Mouse (Mus musculus) liver, embryonic 11.5 days (tissue): Measurements from ENCODE around the gene L1cam. TPM values are rescaled to one million over a fixed set of nuclear protein-coding genes. Genes with fewer than 3 reads are reported as not detected.

Experiments
- ATAC-seq: fragments of 200-750 bp; cut with Nextera tagmentation; replicated peaks from 2 replicates; pipeline ENCODE4 v1.8.0; 2017; ENCODE audit warnings: moderate number of reproducible peaks, mild to moderate bottlenecking, moderate TSS enrichment, moderate library complexity; ENCODE audit not compliant: low FRiP score
- DNase-seq: peaks from one replicate; pipeline ENCODE4 v3.0.0-alpha.2; 2017; ENCODE audit warnings: low spot score
- H3K27ac ChIP-seq: fragments of 300-500 bp; sonication (generic); 2 replicates; pipeline ENCODE4 v1.5.1; 2014; ENCODE audit warnings: mild to moderate bottlenecking, low read depth, low read length, control low read depth
- H3K27me3 ChIP-seq: fragments of 300-500 bp; sonication (generic); replicated peaks from 2 replicates; pipeline ENCODE4 v1.6.1; 2014; ENCODE audit warnings: low read length, mixed read lengths; ENCODE audit not compliant: control insufficient read depth, insufficient read depth
- H3K36me3 ChIP-seq: fragments of 300-500 bp; sonication (generic); 2 replicates; pipeline ENCODE4 v1.6.1; 2014; ENCODE audit warnings: mild to moderate bottlenecking, low read length, moderate library complexity, mixed read lengths; ENCODE audit not compliant: control insufficient read depth, insufficient read depth
- H3K4me1 ChIP-seq: fragments of 300-500 bp; sonication (generic); replicated peaks from 2 replicates; pipeline ENCODE4 v1.6.1; 2014; ENCODE audit warnings: low read length, mixed read lengths; ENCODE audit not compliant: control insufficient read depth, insufficient read depth
- H3K4me2 ChIP-seq: fragments of 300-500 bp; sonication (generic); 2 replicates; pipeline ENCODE4 v1.6.1; 2014; ENCODE audit warnings: mild to moderate bottlenecking, control low read depth, moderate library complexity
- H3K4me3 ChIP-seq: fragments of 300-500 bp; sonication (generic); 2 replicates; pipeline ENCODE4 v1.5.1; 2014; ENCODE audit warnings: low read depth, low read length, control low read depth
- H3K9ac ChIP-seq: fragments of 300-500 bp; sonication (generic); 2 replicates; pipeline ENCODE4 v1.6.1; 2014; ENCODE audit warnings: low read depth, low read length, control low read depth
- H3K9me3 ChIP-seq: fragments of 300-500 bp; sonication (generic); 2 replicates; pipeline ENCODE4 v1.6.1; 2016; ENCODE audit warnings: low read length, inconsistent platforms, mixed read lengths; ENCODE audit not compliant: control insufficient read depth
- WGBS: fragments of 180-500 bp; shearing (Covaris S2); extraction: QIAGEN DNeasy Blood & Tissue Kit; methylation state at CpG from one replicate; pipeline ENCODE4 v1.1.7; 2014; 5-methylcytosine and 5-hydroxymethylcytosine counted together
- polyA plus RNA-seq: library from polyadenylated mRNA; unstranded; fragments of >200 nt; fragmentation: Nextera tagmentation; extraction: Ambion mirVana; gene quantifications from 2 replicates; pipeline ENCODE4 v1.2.1, GENCODE M21; 2014

The L1cam gene
- polyA plus RNA-seq, 1 experiment from 2014 or later = 0.95 TPM

DNA sequence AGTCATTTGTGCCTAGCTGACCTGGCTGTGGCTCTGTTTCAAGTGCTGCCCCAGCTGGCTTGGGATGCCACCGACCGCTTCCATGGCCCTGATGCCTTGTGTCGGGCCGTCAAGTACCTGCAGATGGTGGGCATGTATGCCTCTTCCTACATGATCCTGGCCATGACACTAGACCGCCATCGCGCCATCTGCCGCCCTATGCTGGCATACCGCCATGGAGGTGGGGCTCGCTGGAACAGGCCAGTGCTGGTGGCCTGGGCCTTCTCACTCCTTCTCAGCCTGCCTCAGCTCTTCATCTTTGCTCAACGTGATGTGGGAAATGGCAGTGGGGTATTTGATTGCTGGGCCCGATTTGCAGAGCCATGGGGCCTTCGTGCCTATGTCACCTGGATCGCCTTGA, 3.1 kb downstream of the L1cam start:
- 82% methylated on average over 14 of the region's 14 CpGs for WGBS
- DNase-seq (no peak), ATAC-seq (no peak)
- peaks cover 3% of the 10 kb centered on the region for H3K27me3 ChIP-seq
- no peaks in the 10 kb centered on the region for H3K4me1 ChIP-seq
- H3K9me3 ChIP-seq = no peaks in the 10 kb centered on the region
- no peak overlapping the region for H3K27ac ChIP-seq
- H3K4me3 ChIP-seq = no peak overlapping the region
- no peaks in the 10 kb centered on the region for H3K36me3 ChIP-seq
- H3K9ac ChIP-seq = no peak overlapping the region
- no peak overlapping the region for H3K4me2 ChIP-seq

GRCm38 (mm10) chrX:73891551-73892152, 4.3 kb downstream of the L1cam start, which contains the start of gene Avpr2:
TSS of gene Avpr2 (plus strand) at chrX:73892102.
- 69% methylated on average over 6 of the region's 6 CpGs for WGBS
- Histone ChIP-seq H3K27me3 (peaks cover 3% of the 10 kb centered on the region), H3K27ac (no peak within 1 kb of the TSS), H3K4me3 (no peak within 1 kb of the TSS), H3K9ac (no peak within 1 kb of the TSS), H3K4me2 (no peak within 1 kb of the TSS), H3K36me3 (no peaks in the 10 kb centered on the region), H3K9me3 (no peaks in the 10 kb centered on the region), H3K4me1 (no peaks in the 10 kb centered on the region)
- DNase-seq (no peak), ATAC-seq (no peak)

GRCm38 (mm10) chrX:73881463-73881862, 14.4 kb downstream of the L1cam start:
- WGBS = 25% methylated on average over 6 of the region's 6 CpGs
- H3K4me1 ChIP-seq = no peaks in the 10 kb centered on the region
- H3K9me3 ChIP-seq = no peaks in the 10 kb centered on the region
- DNase-seq (no peak), ATAC-seq (no peak)
- no peak overlapping the region for H3K9ac ChIP-seq
- no peaks in the 10 kb centered on the region for H3K36me3 ChIP-seq
- H3K4me2 ChIP-seq = no peak overlapping the region
- H3K27ac ChIP-seq = no peak overlapping the region
- peaks cover 34% of the 10 kb centered on the region for H3K27me3 ChIP-seq
- no peak overlapping the region for H3K4me3 ChIP-seq

DNA sequence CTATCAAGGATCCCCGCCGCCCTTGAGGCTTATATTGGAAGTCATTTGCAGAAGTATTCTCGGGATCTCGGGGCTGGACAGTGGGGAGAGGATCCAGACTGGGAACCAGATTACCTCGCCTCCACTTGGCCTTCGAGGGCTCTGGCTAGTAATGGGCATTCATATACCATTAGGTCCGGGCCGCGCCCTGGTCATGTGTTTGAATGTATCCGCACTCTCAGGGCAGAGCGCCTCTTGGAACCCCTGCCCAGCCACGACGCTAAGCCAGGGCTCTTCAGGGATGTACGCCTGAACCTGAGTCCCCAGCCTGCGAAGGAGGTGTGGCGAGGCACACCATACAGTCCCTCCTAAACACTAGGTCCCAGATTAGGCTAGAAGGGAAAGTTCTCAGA, 14.9 kb downstream of the L1cam start:
- peak overlapping the region; percentile 62 for H3K4me2 ChIP-seq
- no peak for ATAC-seq
- no peaks in the 10 kb centered on the region for H3K36me3 ChIP-seq
- H3K27me3 ChIP-seq = peaks cover 38% of the 10 kb centered on the region
- 17% methylated on average over 16 of the region's 16 CpGs for WGBS
- no peak for DNase-seq
- H3K4me1 ChIP-seq = no peaks in the 10 kb centered on the region
- H3K27ac ChIP-seq = no peak overlapping the region
- H3K9ac ChIP-seq = no peak overlapping the region
- peak overlapping the region; percentile 40; the same call in 1 of the 2 replicates for H3K4me3 ChIP-seq
- H3K9me3 ChIP-seq = no peaks in the 10 kb centered on the region

DNA sequence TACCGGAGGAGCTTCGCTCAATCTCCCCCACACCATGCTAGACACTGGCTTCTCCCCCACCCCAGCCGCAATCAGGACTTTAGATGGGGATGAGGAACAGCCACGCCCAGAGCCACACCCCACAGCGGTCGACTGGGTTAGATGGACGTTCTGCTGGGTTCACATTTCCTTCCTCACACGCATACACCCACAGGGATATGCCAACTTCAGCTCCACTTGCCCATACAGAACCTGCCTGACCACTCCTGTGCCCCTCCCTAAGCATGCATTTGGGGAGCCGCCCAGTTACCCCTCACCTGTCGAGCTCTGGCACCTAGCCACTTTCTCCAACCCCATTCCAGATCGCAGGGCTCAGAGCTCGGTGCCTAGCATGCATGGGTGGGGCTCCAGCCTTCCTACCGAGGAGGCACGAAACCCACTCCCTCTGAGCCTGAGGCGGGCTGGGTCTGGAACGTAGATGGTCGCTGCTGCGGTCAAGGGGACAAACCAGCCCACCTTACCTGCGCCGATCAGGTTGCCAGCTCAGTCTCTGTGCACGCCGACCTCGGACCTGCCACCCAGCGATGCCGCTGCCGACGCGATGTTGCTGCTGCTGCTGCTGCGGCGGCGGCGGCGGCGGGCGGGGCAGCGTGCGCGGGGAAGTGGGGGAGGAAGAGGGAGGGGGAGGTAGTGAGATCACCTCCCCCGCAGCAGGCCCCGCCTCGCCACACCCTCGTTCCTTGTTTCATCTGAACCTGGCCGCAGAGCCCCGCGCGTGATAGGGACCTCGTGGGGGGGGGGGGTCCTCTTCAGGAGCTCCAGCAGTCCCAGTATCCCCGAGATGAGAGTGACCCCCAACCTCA, 15.5 kb downstream of the L1cam start:
- peak overlapping the region; percentile 40 for H3K4me3 ChIP-seq
- DNase-seq (peak; percentile 39), ATAC-seq (no peak)
- H3K36me3 ChIP-seq = no peaks in the 10 kb centered on the region
- no peaks in the 10 kb centered on the region for H3K9me3 ChIP-seq
- no peak overlapping the region for H3K27ac ChIP-seq
- no peaks in the 10 kb centered on the region for H3K4me1 ChIP-seq
- H3K27me3 ChIP-seq = peaks cover 38% of the 10 kb centered on the region
- H3K9ac ChIP-seq = no peak overlapping the region
- peak overlapping the region; percentile 62 for H3K4me2 ChIP-seq
- 13% methylated on average over 44 of the region's 48 CpGs for WGBS

DNA sequence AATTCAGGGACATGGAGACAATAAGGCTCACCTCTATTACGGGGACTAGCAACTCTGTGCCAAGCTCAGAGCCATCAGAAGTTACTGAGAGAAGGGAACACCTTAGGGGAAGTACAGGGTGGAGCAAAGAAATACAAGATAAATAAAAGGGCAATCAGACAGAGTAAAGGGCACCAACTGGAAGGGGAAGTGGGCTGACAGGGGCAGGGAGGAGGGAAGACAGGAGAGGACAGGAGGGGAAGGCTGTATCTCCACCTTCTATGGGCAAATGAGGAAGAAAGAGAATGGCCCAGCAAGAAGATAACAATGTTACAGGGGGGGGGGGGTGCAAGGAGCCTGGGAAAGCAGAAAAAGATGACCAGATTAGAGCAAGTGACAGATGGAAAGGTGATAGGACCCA, 18.9 kb downstream of the L1cam start:
- ATAC-seq = no peak
- H3K27me3 ChIP-seq = peaks cover 36% of the 10 kb centered on the region

DNA sequence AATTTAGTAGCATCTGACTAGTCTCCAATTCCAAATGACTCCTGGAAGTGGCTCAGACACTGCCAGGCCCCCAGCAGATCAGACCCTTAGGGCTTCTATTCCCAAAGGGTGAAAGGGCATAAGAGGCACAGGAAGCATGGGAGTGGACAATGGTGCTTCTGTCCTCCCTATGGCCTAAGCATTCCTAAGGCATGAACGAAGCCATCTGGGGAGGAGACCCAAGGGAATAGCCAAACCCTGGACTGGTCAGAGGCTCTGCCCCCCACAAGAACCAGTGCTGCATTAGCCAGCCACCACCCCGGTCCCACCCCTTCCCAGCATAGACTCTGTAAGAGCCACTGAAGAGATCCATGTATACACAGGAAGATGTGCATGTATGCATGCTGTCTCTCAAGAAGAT, 20.0 kb downstream of the L1cam start:
- Histone ChIP-seq H3K9ac (no peak overlapping the region), H3K4me3 (no peak overlapping the region), H3K4me2 (no peak overlapping the region), H3K36me3 (no peaks in the 10 kb centered on the region), H3K4me1 (no peaks in the 10 kb centered on the region), H3K27ac (no peak overlapping the region), H3K27me3 (peaks cover 29% of the 10 kb centered on the region), H3K9me3 (no peaks in the 10 kb centered on the region)
- DNase-seq = no peak
- 73% methylated on average over 2 of the region's 2 CpGs for WGBS
- no peak for ATAC-seq

More for the DNA sequence above, 18.9 kb downstream of the L1cam start:
- no peak for DNase-seq
- no peaks in the 10 kb centered on the region for H3K4me1 ChIP-seq
- 57% methylated on average over 1 of the region's 1 CpGs for WGBS
- H3K9me3 ChIP-seq = no peaks in the 10 kb centered on the region
- H3K4me3 ChIP-seq = no peak overlapping the region
- no peak overlapping the region for H3K9ac ChIP-seq
- no peaks in the 10 kb centered on the region for H3K36me3 ChIP-seq
- H3K27ac ChIP-seq = no peak overlapping the region
- no peak overlapping the region for H3K4me2 ChIP-seq

DNA sequence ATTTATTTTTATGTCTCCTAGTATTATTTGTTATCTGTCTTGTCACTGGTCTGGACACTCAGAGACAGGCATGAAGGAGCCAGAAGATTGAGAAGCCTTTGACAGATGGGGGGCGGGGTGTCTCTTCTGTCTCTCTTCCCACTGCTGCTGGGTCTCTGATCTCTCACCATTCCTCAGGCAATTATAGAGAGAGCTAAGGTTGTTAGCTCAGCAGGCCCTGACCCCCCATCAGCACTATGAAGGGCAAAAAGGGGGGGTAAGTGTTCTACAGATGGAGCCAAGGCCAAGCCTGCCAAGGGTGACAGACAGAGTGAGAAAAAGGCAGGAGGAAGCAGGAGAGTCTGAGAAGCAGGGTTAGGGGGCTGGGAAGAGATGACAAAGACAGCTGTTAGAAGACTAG, 23.9 kb downstream of the L1cam start:
- ATAC-seq (no peak), DNase-seq (no peak)
- peaks cover 7% of the 10 kb centered on the region; the same call in 1 of the 2 replicates for H3K27me3 ChIP-seq
- H3K4me3 ChIP-seq = no peak overlapping the region
- H3K36me3 ChIP-seq = no peaks in the 10 kb centered on the region
- H3K9me3 ChIP-seq = no peaks in the 10 kb centered on the region
- no peak overlapping the region for H3K4me2 ChIP-seq
- no peaks in the 10 kb centered on the region for H3K4me1 ChIP-seq
- no peak overlapping the region for H3K27ac ChIP-seq
- 31% methylated on average over 1 of the region's 1 CpGs for WGBS
- H3K9ac ChIP-seq = no peak overlapping the region

- ATAC-seq (no peak), DNase-seq (no peak)
- no peak overlapping the region for H3K4me2 ChIP-seq
- no peaks in the 10 kb centered on the region for H3K4me1 ChIP-seq
- H3K9me3 ChIP-seq = no peaks in the 10 kb centered on the region
- H3K9ac ChIP-seq = no peak overlapping the region
- no peak overlapping the region for H3K4me3 ChIP-seq
- no peaks in the 10 kb centered on the region for H3K36me3 ChIP-seq
- peaks cover 4% of the 10 kb centered on the region; the same call in 1 of the 2 replicates for H3K27me3 ChIP-seq
- no peak overlapping the region for H3K27ac ChIP-seq
Measured at GRCm38 (mm10) chrX:73871474-73871873, 24.4 kb downstream of the L1cam start.
